Mouse (Mus musculus) ES-E14 (cell line): ENCODE data around the gene Clptm1.

Source experiments
- CHD2 ChIP-seq: IDR thresholded peaks from 2 replicates; pipeline ENCODE4 v1.6.1; 2014; ENCODE audit warnings: mild to moderate bottlenecking, low read depth, low read length, inconsistent platforms
- HCFC1 ChIP-seq: IDR thresholded peaks from 2 replicates; pipeline ENCODE4 v1.6.1; 2012; ENCODE audit warnings: low read length, inconsistent platforms, borderline replicate concordance; ENCODE audit not compliant: insufficient read depth
- MAFK ChIP-seq: IDR thresholded peaks from 2 replicates; pipeline ENCODE4 v1.6.1; 2014; ENCODE audit warnings: mild to moderate bottlenecking, low read depth, low read length, inconsistent platforms; ENCODE audit not compliant: insufficient read depth
- ZNF384 ChIP-seq: IDR thresholded peaks from 2 replicates; pipeline ENCODE4 v1.6.1; 2012; ENCODE audit warnings: low read depth, low read length, inconsistent platforms

DNA sequence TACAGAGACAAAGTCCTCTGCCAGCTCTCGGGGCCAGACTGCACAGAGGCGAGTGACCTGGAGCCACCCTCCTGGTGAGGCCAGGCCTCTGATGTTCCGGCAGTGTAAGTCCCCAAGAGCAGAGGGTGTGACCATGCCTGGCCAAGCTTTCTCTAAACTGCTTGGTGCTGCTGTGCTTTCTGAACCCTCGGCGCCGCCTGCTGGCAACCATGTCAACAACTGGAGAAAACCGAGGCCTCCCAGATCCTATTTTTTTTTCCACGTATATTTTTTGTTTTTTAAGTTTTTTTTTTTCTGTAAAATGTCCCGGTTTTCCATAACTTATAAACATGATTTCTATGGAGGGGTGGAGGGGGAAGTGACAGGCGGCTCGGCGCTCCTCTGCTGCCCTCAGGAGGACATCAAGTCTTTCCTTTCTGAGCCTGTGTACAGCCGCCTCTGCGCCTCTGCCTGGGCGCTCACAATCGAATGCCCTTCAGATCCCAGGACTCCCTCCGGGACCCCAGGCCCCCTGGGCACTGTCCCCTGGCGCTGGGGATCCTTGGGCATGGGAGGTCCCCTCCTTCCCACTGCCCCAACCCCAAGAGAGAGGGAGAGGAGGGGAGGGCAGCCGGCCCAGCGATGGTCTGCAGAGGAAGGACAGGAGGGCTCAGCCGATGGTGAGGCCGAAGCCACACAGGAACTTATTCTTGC lies 36.4 kb upstream of the Clptm1 start:
- TF ChIP-seq ZNF384 = peak; percentile 45; the same call in 1 of the 2 replicates
- TF ChIP-seq HCFC1 = no peak
- no peak for TF ChIP-seq MAFK
- TF ChIP-seq CHD2 = no peak
